Mouse (Mus musculus): ENCODE measurements around the gene Slc39a2.
"Not testable (repeated sequence)": the region's sequence is repeated elsewhere in the genome, so short reads cannot be mapped to it uniquely, and the experiment has no call there.

The Slc39a2 gene

GRCm38 (mm10) chr14:51902806-51903710, 10.4 kb downstream of the Slc39a2 start:
- peak; percentile 90 to 91 for DNase-seq

- DNase-seq: no peak
These were observed 11.1 kb downstream of the Slc39a2 start for GRCm38 (mm10) chr14:51903782-51904181.

GRCm38 (mm10) chr14:51904706-51905105, 12.0 kb downstream of the Slc39a2 start:
- no peak for DNase-seq

GRCm38 (mm10) chr14:51906102-51906501, 13.4 kb downstream of the Slc39a2 start:
- no peak for DNase-seq

GRCm38 (mm10) chr14:51911301-51911700, 18.6 kb downstream of the Slc39a2 start:
- DNase-seq: no peak

- peak in 1 of 2 experiments; percentile 17 for DNase-seq
These were observed 19.8 kb downstream of the Slc39a2 start for GRCm38 (mm10) chr14:51912391-51913061.

GRCm38 (mm10) chr14:51913062-51913959, 20.6 kb downstream of the Slc39a2 start:
- peak; percentile 81 to 90 for DNase-seq

GRCm38 (mm10) chr14:51913960-51914762, 21.5 kb downstream of the Slc39a2 start, which contains the start of gene Ndrg2:
Gene Ndrg2, minus strand, starts transcription at chr14:51914158.
- peak; percentile 75 to 84 for DNase-seq

- DNase-seq: no peak
These were observed 22.3 kb downstream of the Slc39a2 start for GRCm38 (mm10) chr14:51915030-51915429.

GRCm38 (mm10) chr14:51916539-51916938, 23.9 kb downstream of the Slc39a2 start:
- DNase-seq: no peak

- DNase-seq: no peak
These were observed 25.4 kb downstream of the Slc39a2 start, which contains the start of gene Tppp2 for GRCm38 (mm10) chr14:51918125-51918524. Gene Tppp2, plus strand, starts transcription at chr14:51918425.

GRCm38 (mm10) chr14:51918966-51919365, 26.3 kb downstream of the Slc39a2 start:
- no peak for DNase-seq

- DNase-seq: peak; percentile 30 to 48
These were observed 29.3 kb downstream of the Slc39a2 start for GRCm38 (mm10) chr14:51921759-51922570.

- DNase-seq: no peak
These were observed 29.8 kb downstream of the Slc39a2 start, which contains the start of gene Rnase13 for GRCm38 (mm10) chr14:51922571-51922865. Gene Rnase13, minus strand, starts transcription at chr14:51922773.

- no peak for DNase-seq
These were observed 30.2 kb downstream of the Slc39a2 start for GRCm38 (mm10) chr14:51922910-51923309.

GRCm38 (mm10) chr14:51923492-51923891, 30.8 kb downstream of the Slc39a2 start:
- DNase-seq: no peak

- not testable (repeated sequence) for DNase-seq
These were observed 34.2 kb downstream of the Slc39a2 start for GRCm38 (mm10) chr14:51926930-51927329.

- DNase-seq: peak; percentile 48 to 62
These were observed 36.7 kb downstream of the Slc39a2 start for GRCm38 (mm10) chr14:51929309-51929943.

GRCm38 (mm10) chr14:51929968-51930367, 37.3 kb downstream of the Slc39a2 start:
- no peak for DNase-seq

- DNase-seq: peak; percentile 66 to 78
These were observed 38.1 kb downstream of the Slc39a2 start for GRCm38 (mm10) chr14:51930824-51931223.

Data from kidney, postnatal 4 days (tissue).